Mouse (Mus musculus): ENCODE measurements at regions not wholly inside any gene's neighbourhood (a gene's known extent, or its start where the extent isn't known, plus 50 kb on each side); places are given as distances from the start of the nearest gene placed in this dataset.

GRCm38 (mm10) chr10:25857954-25858616 lies 220.0 kb upstream of the Gm9767 start:
- H3K9me3 ChIP-seq (replicated peaks; ENCODE audit: control insufficient read depth, low read length) = no peaks in the 10 kb centered on the region
- H3K4me2 ChIP-seq (ENCODE audit: low read depth, low read length) = no peak overlapping the region
- no peak overlapping the region for H3K27ac ChIP-seq (ENCODE audit: low read length)
- H3K4me1 ChIP-seq (ENCODE audit: control insufficient read depth, insufficient read depth, low read length) = no peaks in the 10 kb centered on the region
- WGBS = 62% methylated on average over 10 of the region's 10 CpGs
- no peaks in the 10 kb centered on the region for H3K36me3 ChIP-seq (ENCODE audit: control insufficient read depth, insufficient read depth)
- no peaks in the 10 kb centered on the region for H3K27me3 ChIP-seq (ENCODE audit: control insufficient read depth, insufficient read depth, low read length)
- H3K9ac ChIP-seq (ENCODE audit: low read length) = no peak overlapping the region
- no peak for ATAC-seq (replicated peaks; ENCODE audit: extremely low read depth, insufficient read depth, low FRiP score)
- no peak overlapping the region for H3K4me3 ChIP-seq (ENCODE audit: low read length)

- Histone ChIP-seq H3K36me3 (ENCODE audit: control insufficient read depth, insufficient read depth) (no peaks in the 10 kb centered on the region), H3K9ac (ENCODE audit: low read length) (no peak overlapping the region), H3K27me3 (ENCODE audit: control insufficient read depth, insufficient read depth, low read length) (no peaks in the 10 kb centered on the region), H3K4me2 (ENCODE audit: low read depth, low read length) (no peak overlapping the region), H3K27ac (ENCODE audit: low read length) (no peak overlapping the region), H3K4me3 (ENCODE audit: low read length) (no peak overlapping the region), H3K9me3 (replicated peaks; ENCODE audit: control insufficient read depth, low read length) (no peaks in the 10 kb centered on the region), H3K4me1 (ENCODE audit: control insufficient read depth, insufficient read depth, low read length) (no peaks in the 10 kb centered on the region)
- ATAC-seq (replicated peaks; ENCODE audit: extremely low read depth, insufficient read depth, low FRiP score) = no peak
Measured at GRCm38 (mm10) chr10:25844348-25844747, 233.7 kb upstream of the Gm9767 start.

- ATAC-seq (replicated peaks; ENCODE audit: extremely low read depth, insufficient read depth, low FRiP score) = no peak
- Histone ChIP-seq H3K4me3 (ENCODE audit: low read length) (no peak overlapping the region), H3K4me2 (ENCODE audit: low read depth, low read length) (no peak overlapping the region), H3K9ac (ENCODE audit: low read length) (no peak overlapping the region), H3K27ac (ENCODE audit: low read length) (no peak overlapping the region), H3K4me1 (ENCODE audit: control insufficient read depth, insufficient read depth, low read length) (no peaks in the 10 kb centered on the region), H3K9me3 (replicated peaks; ENCODE audit: control insufficient read depth, low read length) (no peaks in the 10 kb centered on the region), H3K27me3 (ENCODE audit: control insufficient read depth, insufficient read depth, low read length) (no peaks in the 10 kb centered on the region), H3K36me3 (ENCODE audit: control insufficient read depth, insufficient read depth) (no peaks in the 10 kb centered on the region)
- 68% methylated on average over 2 of the region's 2 CpGs for WGBS
Measured at GRCm38 (mm10) chr10:25829275-25829674, 248.8 kb upstream of the Gm9767 start.

GRCm38 (mm10) chr10:25804223-25804622 lies 268.2 kb upstream of the Smlr1 start:
- no peak overlapping the region for H3K4me2 ChIP-seq (ENCODE audit: low read depth, low read length)
- WGBS = 73% methylated on average over 3 of the region's 3 CpGs
- H3K9me3 ChIP-seq (replicated peaks; ENCODE audit: control insufficient read depth, low read length) = no peaks in the 10 kb centered on the region
- H3K36me3 ChIP-seq (ENCODE audit: control insufficient read depth, insufficient read depth) = no peaks in the 10 kb centered on the region
- H3K4me3 ChIP-seq (ENCODE audit: low read length) = no peak overlapping the region
- no peaks in the 10 kb centered on the region for H3K27me3 ChIP-seq (ENCODE audit: control insufficient read depth, insufficient read depth, low read length)
- no peaks in the 10 kb centered on the region for H3K4me1 ChIP-seq (ENCODE audit: control insufficient read depth, insufficient read depth, low read length)
- no peak overlapping the region for H3K9ac ChIP-seq (ENCODE audit: low read length)
- no peak for ATAC-seq (replicated peaks; ENCODE audit: extremely low read depth, insufficient read depth, low FRiP score)
- no peak overlapping the region for H3K27ac ChIP-seq (ENCODE audit: low read length)

- Histone ChIP-seq H3K4me2 (ENCODE audit: low read depth, low read length) (no peak overlapping the region), H3K36me3 (ENCODE audit: control insufficient read depth, insufficient read depth) (no peaks in the 10 kb centered on the region), H3K27me3 (ENCODE audit: control insufficient read depth, insufficient read depth, low read length) (no peaks in the 10 kb centered on the region), H3K9ac (ENCODE audit: low read length) (no peak overlapping the region), H3K9me3 (replicated peaks; ENCODE audit: control insufficient read depth, low read length) (no peaks in the 10 kb centered on the region), H3K4me1 (ENCODE audit: control insufficient read depth, insufficient read depth, low read length) (no peaks in the 10 kb centered on the region), H3K4me3 (ENCODE audit: low read length) (no peak overlapping the region), H3K27ac (ENCODE audit: low read length) (no peak overlapping the region)
- WGBS = 69% methylated on average over 2 of the region's 2 CpGs
- no peak for ATAC-seq (replicated peaks; ENCODE audit: extremely low read depth, insufficient read depth, low FRiP score)
Measured at GRCm38 (mm10) chr10:25801499-25801898, 265.4 kb upstream of the Smlr1 start.

- H3K9ac ChIP-seq (ENCODE audit: low read length) = no peak overlapping the region
- 92% methylated on average over 2 of the region's 2 CpGs for WGBS
Measured at GRCm38 (mm10) chr10:25798881-25799280, 262.8 kb upstream of the Smlr1 start.

GRCm38 (mm10) chr10:25790363-25790821 lies 254.3 kb upstream of the Smlr1 start:
- Histone ChIP-seq H3K36me3 (ENCODE audit: control insufficient read depth, insufficient read depth) (no peaks in the 10 kb centered on the region), H3K27me3 (ENCODE audit: control insufficient read depth, insufficient read depth, low read length) (no peaks in the 10 kb centered on the region), H3K4me3 (ENCODE audit: low read length) (no peak overlapping the region), H3K27ac (ENCODE audit: low read length) (no peak overlapping the region), H3K4me1 (ENCODE audit: control insufficient read depth, insufficient read depth, low read length) (peaks cover 4% of the 10 kb centered on the region; the same call in 1 of the 2 replicates), H3K4me2 (ENCODE audit: low read depth, low read length) (no peak overlapping the region), H3K9me3 (replicated peaks; ENCODE audit: control insufficient read depth, low read length) (no peaks in the 10 kb centered on the region), H3K9ac (ENCODE audit: low read length) (no peak overlapping the region)
- WGBS = 45% methylated on average over 3 of the region's 3 CpGs
- no peak for ATAC-seq (replicated peaks; ENCODE audit: extremely low read depth, insufficient read depth, low FRiP score)

More at GRCm38 (mm10) chr10:25798881-25799280, 262.8 kb upstream of the Smlr1 start:
- ATAC-seq (replicated peaks; ENCODE audit: extremely low read depth, insufficient read depth, low FRiP score) = no peak
- no peaks in the 10 kb centered on the region for H3K4me1 ChIP-seq (ENCODE audit: control insufficient read depth, insufficient read depth, low read length)
- H3K27me3 ChIP-seq (ENCODE audit: control insufficient read depth, insufficient read depth, low read length) = no peaks in the 10 kb centered on the region
- no peaks in the 10 kb centered on the region for H3K36me3 ChIP-seq (ENCODE audit: control insufficient read depth, insufficient read depth)
- H3K4me3 ChIP-seq (ENCODE audit: low read length) = no peak overlapping the region
- H3K27ac ChIP-seq (ENCODE audit: low read length) = no peak overlapping the region
- H3K9me3 ChIP-seq (replicated peaks; ENCODE audit: control insufficient read depth, low read length) = no peaks in the 10 kb centered on the region
- H3K4me2 ChIP-seq (ENCODE audit: low read depth, low read length) = no peak overlapping the region

- Histone ChIP-seq H3K9ac (ENCODE audit: low read length) (no peak overlapping the region), H3K4me2 (ENCODE audit: low read depth, low read length) (no peak overlapping the region), H3K4me1 (ENCODE audit: control insufficient read depth, insufficient read depth, low read length) (peaks cover 4% of the 10 kb centered on the region; the same call in 1 of the 2 replicates), H3K9me3 (replicated peaks; ENCODE audit: control insufficient read depth, low read length) (no peaks in the 10 kb centered on the region), H3K27me3 (ENCODE audit: control insufficient read depth, insufficient read depth, low read length) (no peaks in the 10 kb centered on the region), H3K36me3 (ENCODE audit: control insufficient read depth, insufficient read depth) (no peaks in the 10 kb centered on the region), H3K27ac (ENCODE audit: low read length) (no peak overlapping the region), H3K4me3 (ENCODE audit: low read length) (no peak overlapping the region)
- 74% methylated on average over 6 of the region's 6 CpGs for WGBS
- ATAC-seq (replicated peaks; ENCODE audit: extremely low read depth, insufficient read depth, low FRiP score) = no peak
Measured at GRCm38 (mm10) chr10:25788660-25789059, 252.6 kb upstream of the Smlr1 start.

GRCm38 (mm10) chr10:25788004-25788403 lies 251.9 kb upstream of the Smlr1 start:
- WGBS = 42% methylated on average over 4 of the region's 4 CpGs
- H3K9ac ChIP-seq (ENCODE audit: low read length) = no peak overlapping the region
- H3K4me3 ChIP-seq (ENCODE audit: low read length) = no peak overlapping the region
- no peaks in the 10 kb centered on the region for H3K36me3 ChIP-seq (ENCODE audit: control insufficient read depth, insufficient read depth)
- no peak overlapping the region for H3K27ac ChIP-seq (ENCODE audit: low read length)
- no peaks in the 10 kb centered on the region for H3K27me3 ChIP-seq (ENCODE audit: control insufficient read depth, insufficient read depth, low read length)
- H3K9me3 ChIP-seq (replicated peaks; ENCODE audit: control insufficient read depth, low read length) = no peaks in the 10 kb centered on the region
- H3K4me1 ChIP-seq (ENCODE audit: control insufficient read depth, insufficient read depth, low read length) = peaks cover 4% of the 10 kb centered on the region; the same call in 1 of the 2 replicates
- H3K4me2 ChIP-seq (ENCODE audit: low read depth, low read length) = no peak overlapping the region
- no peak for ATAC-seq (replicated peaks; ENCODE audit: extremely low read depth, insufficient read depth, low FRiP score)
